8 mouse cellular contexts compared by ENCODE assay signal in genomic region chr4:122995404-122996220, GRCm38 (mm10). TPM values are rescaled to one million over a fixed set of nuclear protein-coding genes. Genes with fewer than 3 reads are reported as not detected.
DNase-seq lines count a peak whose midpoint lies in the region; ATAC-seq and TF ChIP-seq lines count a peak whose summit lies in the region.

TSS of gene Mycl (plus strand) at chr4:122995652.

- H3K4me3 ChIP-seq in embryonic facial prominence, embryonic 10.5 days = peak within 1 kb of the TSS; percentile 84
- H3K4me3 ChIP-seq in intestine, postnatal 0 days (ENCODE audit: low read depth, low read length) = peak within 1 kb of the TSS; percentile 66

- ATAC-seq in granulocyte monocyte progenitor cell, adult 5-6 weeks (replicated peaks; ENCODE audit: poor library complexity, severe bottlenecking) = peak; percentile 67
- peak; percentile 84 for ATAC-seq in intestine, postnatal 0 days
- peak; percentile 95 for ATAC-seq in megakaryocyte-erythroid progenitor cell, adult 5-6 weeks (replicated peaks; ENCODE audit: low FRiP score, low TSS enrichment, poor library complexity, severe bottlenecking)

- peaks cover 45% of the 10 kb centered on the region for H3K4me1 ChIP-seq in embryonic facial prominence, embryonic 10.5 days
- no peaks in the 10 kb centered on the region for H3K4me1 ChIP-seq in intestine, postnatal 0 days (replicated peaks; ENCODE audit: control insufficient read depth, insufficient read depth, low read length)

- H3K4me2 ChIP-seq in intestine, postnatal 0 days (replicated peaks; ENCODE audit: low read depth) = peak within 1 kb of the TSS; percentile 100

- H3K27me3 ChIP-seq in embryonic facial prominence, embryonic 10.5 days (replicated peaks; ENCODE audit: low read depth, poor library complexity, severe bottlenecking) = peaks cover 34% of the 10 kb centered on the region
- no peaks in the 10 kb centered on the region; the same call in 1 of the 2 replicates for H3K27me3 ChIP-seq in intestine, postnatal 0 days (replicated peaks; ENCODE audit: control insufficient read depth, insufficient read depth, low read length)

- intact Hi-C loops in left cerebral cortex, postnatal 25 days (cut with DNase I) = loop anchor here (1.0 to 2.0 kb wide), 2 partner anchors 21 to 88 kb away; partner anchors contain the start of gene Trit1

- no peaks in the 10 kb centered on the region for H3K9me3 ChIP-seq in embryonic facial prominence, embryonic 10.5 days
- H3K9me3 ChIP-seq in intestine, postnatal 0 days (ENCODE audit: control insufficient read depth) = no peaks in the 10 kb centered on the region

- peaks cover 10% of the 10 kb centered on the region for H3K36me3 ChIP-seq in embryonic facial prominence, embryonic 10.5 days (replicated peaks)
- no peaks in the 10 kb centered on the region for H3K36me3 ChIP-seq in intestine, postnatal 0 days (ENCODE audit: control insufficient read depth, insufficient read depth)

- peak; percentile 88 for DNase-seq in adrenal gland, postnatal 10 days
- peak; percentile 92 for DNase-seq in embryonic facial prominence, embryonic 10.5 days (ENCODE audit: low spot score)
- DNase-seq in left cerebral cortex, postnatal 25 days (ENCODE audit: low spot score in 2 of 2) = peak; percentile 90 to 91
- peak; percentile 88 for DNase-seq in right cerebral cortex, postnatal 25 days
- DNase-seq in urinary bladder, postnatal 36 days (ENCODE audit: low spot score in 2 of 2) = peak; percentile 81 to 89

- TF ChIP-seq CTCF in intestine, postnatal 0 days (IDR thresholded peaks at IDR 0.05; ENCODE audit: low read depth) = peak; percentile 93

- peak within 1 kb of the TSS; percentile 64 for H3K9ac ChIP-seq in intestine, postnatal 0 days (ENCODE audit: low read depth, low read length)

- WGBS in embryonic facial prominence, embryonic 10.5 days = 1% methylated on average over 69 of the region's 69 CpGs
- WGBS in intestine, postnatal 0 days = under 1% methylated on average over 67 of the region's 69 CpGs

- H3K27ac ChIP-seq in embryonic facial prominence, embryonic 10.5 days (replicated peaks) = peak within 1 kb of the TSS; percentile 95
- H3K27ac ChIP-seq in intestine, postnatal 0 days (ENCODE audit: low read depth, low read length) = peak within 1 kb of the TSS; percentile 46; the same call in 1 of the 2 replicates

RNA-seq across cellular contexts. Expression of gene Mycl, which starts in this region (rescaled TPM):
- 1 to 10 TPM; 3.6 to 5.6 TPM for total RNA-seq in adrenal gland, postnatal 10 days (2021)
- 33.6 and 43.0 TPM in 2 replicates for polyA plus RNA-seq in embryonic facial prominence, embryonic 10.5 days (2016; fragmentation: Nextera tagmentation; extraction: Ambion mirVana)
- total RNA-seq in granulocyte monocyte progenitor cell, adult 5-6 weeks (2014; fragmentation: Nextera tagmentation) = 1.5 and 4.4 TPM in 2 replicates
- 0.21 and 0.78 TPM in 2 replicates for total RNA-seq in granulocyte monocyte progenitor cell, adult 5-6 weeks (2017)
- polyA plus RNA-seq in intestine, postnatal 0 days (2015; fragmentation: Nextera tagmentation; extraction: Ambion mirVana) = 2.5 and 2.9 TPM in 2 replicates
- 10 to 100 TPM; 11.0 to 14.2 TPM for total RNA-seq in left cerebral cortex, postnatal 25 days (2021)
- total RNA-seq in megakaryocyte-erythroid progenitor cell, adult 5-6 weeks (2014; fragmentation: Nextera tagmentation) = not detected in 2 replicates
- total RNA-seq in megakaryocyte-erythroid progenitor cell, adult 5-6 weeks (2017) = 0.50 and 5.4 TPM in 2 replicates

Comparison
In these comparisons a context has a peak if more than half of its experiments do, and no peak if none do; other contexts are left out.
1. Peak in every context shown above with its lines: DNase-seq, ATAC-seq, H3K4me3 ChIP-seq and H3K27ac ChIP-seq.